8 mouse cellular contexts compared by ENCODE assay signal in genomic region chr16:95209011-95209466, GRCm38 (mm10). TPM values are rescaled to one million over a fixed set of nuclear protein-coding genes. Genes with fewer than 3 reads are reported as not detected.
A peak's percentile ranks its signal among the peaks of the same experiment; 100 is the strongest.
DNase-seq lines count a peak whose midpoint lies in the region; ATAC-seq and TF ChIP-seq lines count a peak whose summit lies in the region.

No protein-coding gene starts in this region.

- TF ChIP-seq CTCF in heart, postnatal 0 days (IDR thresholded peaks at IDR 0.05; ENCODE audit: low read depth), result peak; percentile 55

- H3K4me1 ChIP-seq in heart, postnatal 0 days (ENCODE audit: control insufficient read depth, insufficient read depth), result no peaks in the 10 kb centered on the region
- no peaks in the 10 kb centered on the region for H3K4me1 ChIP-seq in forebrain, embryonic 12.5 days

- H3K9me3 ChIP-seq in heart, postnatal 0 days (replicated peaks; ENCODE audit: control insufficient read depth, low read length), result no peaks in the 10 kb centered on the region
- no peaks in the 10 kb centered on the region for H3K9me3 ChIP-seq in forebrain, embryonic 12.5 days

- H3K4me2 ChIP-seq in heart, postnatal 0 days (ENCODE audit: low read depth, low read length), result no peak overlapping the region
- no peak overlapping the region for H3K4me2 ChIP-seq in forebrain, embryonic 12.5 days

- peak; percentile 45 for DNase-seq in embryo, embryonic 10 days (ENCODE audit: low spot score)
- no peak for DNase-seq in embryo, embryonic 9.5 days (ENCODE audit: extremely low spot score)
- DNase-seq in testis, postnatal 14 days (ENCODE audit: low spot score), result peak; percentile 10
- no peak for DNase-seq in testis, postnatal 10 days (ENCODE audit: low spot score)
- peak; percentile 62 for DNase-seq in heart, postnatal 0 days (ENCODE audit: low spot score)
- peak; percentile 47 for DNase-seq in lung, postnatal 14 days
- no peak for DNase-seq in spleen, adult 18-20 months

- TF ChIP-seq EP300 in heart, postnatal 0 days (IDR thresholded peaks at IDR 0.05; ENCODE audit: low read depth), result no peak

- no peak overlapping the region for H3K27ac ChIP-seq in heart, postnatal 0 days (ENCODE audit: low read depth)
- no peak overlapping the region for H3K27ac ChIP-seq in forebrain, embryonic 12.5 days

- ATAC-seq in heart, postnatal 0 days (ENCODE audit: insufficient read depth, low read depth), result peak; percentile 63
- no peak for ATAC-seq in forebrain, embryonic 12.5 days (ENCODE audit: low FRiP score)

- H3K9ac ChIP-seq in heart, postnatal 0 days (replicated peaks; ENCODE audit: low read depth, low read length), result no peak overlapping the region
- H3K9ac ChIP-seq in forebrain, embryonic 12.5 days, result no peak overlapping the region

- 26% methylated on average over 1 of the region's 1 CpGs for WGBS in heart, postnatal 0 days
- WGBS in forebrain, embryonic 12.5 days, result 74% methylated on average over 1 of the region's 1 CpGs

- H3K36me3 ChIP-seq in heart, postnatal 0 days (replicated peaks; ENCODE audit: control insufficient read depth, insufficient read depth, low read length), result no peaks in the 10 kb centered on the region
- H3K36me3 ChIP-seq in forebrain, embryonic 12.5 days (replicated peaks), result no peaks in the 10 kb centered on the region

- H3K4me3 ChIP-seq in heart, postnatal 0 days (ENCODE audit: low read depth, low read length), result no peak overlapping the region
- no peak overlapping the region for H3K4me3 ChIP-seq in forebrain, embryonic 12.5 days (replicated peaks)

- no peaks in the 10 kb centered on the region for H3K27me3 ChIP-seq in heart, postnatal 0 days (ENCODE audit: control insufficient read depth, insufficient read depth, low read length)
- H3K27me3 ChIP-seq in forebrain, embryonic 12.5 days, result no peaks in the 10 kb centered on the region

RNA-seq across cellular contexts. Expression of gene Kcnj15, which starts 48.3 kb away (rescaled TPM):
- 1.0 and 1.9 TPM in 2 replicates for total RNA-seq in heart, postnatal 0 days (2014; rRNA removed; ENCODE audit: low replicate concordance)
- polyA plus RNA-seq in heart, postnatal 0 days (2015; fragmentation: Nextera tagmentation; extraction: Ambion mirVana), result 0.79 and 0.86 TPM in 2 replicates
- polyA plus RNA-seq in forebrain, embryonic 12.5 days (2016; fragmentation: Nextera tagmentation; extraction: Ambion mirVana), result 0.14 and 0.24 TPM in 2 replicates

Comparison
In these comparisons a context has a peak if more than half of its experiments do, and no peak if none do; other contexts are left out.
1. DNase-seq: peak in embryo, embryonic 10 days (single experiment), testis, postnatal 14 days (single experiment), heart, postnatal 0 days (single experiment) and lung, postnatal 14 days (single experiment); none in embryo, embryonic 9.5 days (single experiment), testis, postnatal 10 days (single experiment) and spleen, adult 18-20 months (0 of 2).